Mouse (Mus musculus) neural tube, embryonic 10.5 days (tissue): ENCODE measurements around the gene Ppl.

Experiments
- DNase-seq: peaks from one replicate; pipeline ENCODE4 v3.0.0-alpha.2; 2017; ENCODE audit warnings: low spot score; ENCODE audit errors: extremely low spot score

Ppl gene

GRCm38 (mm10) chr16:5045322-5045721 lies 86.9 kb downstream of the Ppl start:
- DNase-seq, result no peak

DNA sequence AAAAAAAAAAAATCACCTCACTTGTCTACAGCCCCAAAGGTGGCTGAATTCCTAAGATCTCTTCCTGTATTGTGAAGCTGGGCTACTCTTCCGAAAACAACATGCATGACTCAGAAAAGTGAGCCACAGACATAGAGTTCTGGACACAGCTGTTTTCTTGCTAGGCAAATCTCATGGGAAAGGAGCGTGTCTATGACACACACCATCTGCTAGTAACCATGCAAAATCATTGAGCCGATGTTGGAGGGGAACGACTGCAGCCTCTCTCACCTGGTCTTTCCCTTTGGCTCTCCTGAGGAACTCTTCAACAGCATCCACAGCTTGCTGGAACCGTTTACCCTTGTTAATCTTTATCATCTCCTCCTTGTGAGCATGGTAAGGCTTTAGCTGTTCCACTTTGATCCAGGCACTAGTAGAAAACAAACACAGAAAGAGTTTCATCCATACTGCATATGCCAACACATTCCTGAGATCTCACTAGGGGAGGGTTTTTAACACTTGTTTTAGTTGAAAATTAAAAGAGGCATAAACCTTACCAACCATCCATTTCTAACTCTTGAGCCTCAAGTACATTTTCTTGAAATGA lies 95.5 kb downstream of the Ppl start:
- DNase-seq, result no peak
